Mouse (Mus musculus) liver, embryonic 14.5 days (tissue): ENCODE measurements around the gene Nxnl1. TPM values are rescaled to one million over a fixed set of nuclear protein-coding genes. Genes with fewer than 3 reads are reported as not detected.
"Not testable (repeated sequence)": the region's sequence is repeated elsewhere in the genome, so short reads cannot be mapped to it uniquely, and the experiment has no call there.

Experiments
- ATAC-seq: fragments of 200-750 bp; cut with Nextera tagmentation; 2 replicates; pipeline ENCODE4 v1.8.0; 2017; ENCODE audit warnings: moderate number of reproducible peaks, mild to moderate bottlenecking, moderate library complexity; ENCODE audit not compliant: insufficient read depth
- DNase-seq, 3 experiments: peaks; one replicate each; pipeline ENCODE4 v3.0.0-alpha.2; 2012 to 2013; ENCODE audit warnings: low read depth in 3 of 3, low spot score in 3 of 3
- H3K27ac ChIP-seq: fragments of 300-500 bp; sonication (generic); 2 replicates; pipeline ENCODE4 v1.5.1; 2014; ENCODE audit warnings: moderate library complexity, mild to moderate bottlenecking, control low read depth, inconsistent platforms
- H3K27me3 ChIP-seq: fragments of 300-500 bp; sonication (generic); 2 replicates; pipeline ENCODE4 v1.6.1; 2014; ENCODE audit warnings: mild to moderate bottlenecking, low read length, moderate library complexity; ENCODE audit not compliant: control insufficient read depth, insufficient read depth
- H3K36me3 ChIP-seq: fragments of 300-500 bp; sonication (generic); replicated peaks from 2 replicates; pipeline ENCODE4 v1.6.1; 2014; ENCODE audit warnings: low read depth; ENCODE audit not compliant: control insufficient read depth, insufficient read depth
- H3K4me1 ChIP-seq, 2 experiments: fragments of 200-500 bp in 1 of 2; fragments of 300-500 bp in 1 of 2; sonication (generic) in 1 of 2; replicated peaks; 2 replicates each; pipeline ENCODE4 v1.6.1; 2012 to 2014; ENCODE audit warnings: antibody characterized with exemption in 1 of 2, inconsistent platforms in 1 of 2, low read length in 1 of 2; ENCODE audit not compliant: control insufficient read depth in 2 of 2, insufficient read depth in 2 of 2
- H3K4me2 ChIP-seq: fragments of 300-500 bp; sonication (generic); 2 replicates; pipeline ENCODE4 v1.6.1; 2014; ENCODE audit warnings: low read depth, mild to moderate bottlenecking, control low read depth, moderate library complexity
- H3K4me3 ChIP-seq, 2 experiments: fragments of 200-500 bp in 1 of 2; fragments of 300-500 bp in 1 of 2; sonication (generic) in 1 of 2; 2 replicates each; pipeline ENCODE4 v1.5.1; 2012 to 2014; ENCODE audit warnings: low read depth in 2 of 2, low read length in 2 of 2, mild to moderate bottlenecking in 2 of 2, control low read depth in 1 of 2, inconsistent platforms in 1 of 2, moderate library complexity in 1 of 2; ENCODE audit not compliant: insufficient read depth in 1 of 2
- H3K9ac ChIP-seq: fragments of 300-500 bp; sonication (generic); replicated peaks from 2 replicates; pipeline ENCODE4 v1.6.1; 2014; ENCODE audit warnings: mild to moderate bottlenecking, control low read depth, moderate library complexity
- H3K9me3 ChIP-seq: fragments of 300-500 bp; sonication (generic); 2 replicates; pipeline ENCODE4 v1.6.1; 2016; ENCODE audit warnings: low read length, mixed read lengths; ENCODE audit not compliant: control insufficient read depth
- CTCF ChIP-seq: IDR thresholded peaks from 2 replicates; pipeline ENCODE4 v1.5.1; 2016; ENCODE audit warnings: antibody characterized with exemption, low read depth, control low read depth
- EP300 ChIP-seq: IDR thresholded peaks from 2 replicates; pipeline ENCODE4 v1.6.1; 2016; ENCODE audit warnings: antibody characterized with exemption, low read depth
- WGBS: fragments of 180-500 bp; shearing (Covaris S2); extraction: QIAGEN DNeasy Blood & Tissue Kit; methylation state at CpG from one replicate; pipeline ENCODE4 v1.1.7; 2014; ENCODE audit not compliant: insufficient replicate concordance; 5-methylcytosine and 5-hydroxymethylcytosine counted together
- polyA plus RNA-seq, 2 experiments: library from polyadenylated mRNA; depleted of rRNA in 1 of 2; stranded (reverse) in 1 of 2; unstranded in 1 of 2; fragments of >200 nt; fragmentation: Nextera tagmentation in 1 of 2; extraction: Ambion mirVana in 1 of 2; gene quantifications; 2 replicates each; pipeline versions ENCODE4 v1.2.1 to v1.2.3; 2012 to 2014

Gene Nxnl1
- polyA plus RNA-seq, 2 experiments = 0.06 TPM; not detected in 1

GRCm38 (mm10) chr8:71537028-71537867 is 29.2 kb downstream of the Nxnl1 start, which contains the start of gene Bst2:
TSS of gene Bst2 (minus strand) at chr8:71537456.
- H3K4me3 ChIP-seq = peak within 1 kb of the TSS; percentile 69 to 79
- peak; percentile 35 for TF ChIP-seq CTCF
- no peak for TF ChIP-seq EP300
- H3K36me3 ChIP-seq = no peaks in the 10 kb centered on the region
- 2% methylated on average over 37 of the region's 37 CpGs for WGBS
- peak within 1 kb of the TSS; percentile 55 for H3K27ac ChIP-seq
- H3K4me2 ChIP-seq = peak within 1 kb of the TSS; percentile 65
- H3K4me1 ChIP-seq = peaks cover 8% of the 10 kb centered on the region in 2 experiments
- ATAC-seq (peak; percentile 88), DNase-seq (peak; percentile 88 to 92 (median 88))
- H3K27me3 ChIP-seq = no peaks in the 10 kb centered on the region
- H3K9me3 ChIP-seq = no peaks in the 10 kb centered on the region
- H3K9ac ChIP-seq = peak within 1 kb of the TSS; percentile 78

DNA sequence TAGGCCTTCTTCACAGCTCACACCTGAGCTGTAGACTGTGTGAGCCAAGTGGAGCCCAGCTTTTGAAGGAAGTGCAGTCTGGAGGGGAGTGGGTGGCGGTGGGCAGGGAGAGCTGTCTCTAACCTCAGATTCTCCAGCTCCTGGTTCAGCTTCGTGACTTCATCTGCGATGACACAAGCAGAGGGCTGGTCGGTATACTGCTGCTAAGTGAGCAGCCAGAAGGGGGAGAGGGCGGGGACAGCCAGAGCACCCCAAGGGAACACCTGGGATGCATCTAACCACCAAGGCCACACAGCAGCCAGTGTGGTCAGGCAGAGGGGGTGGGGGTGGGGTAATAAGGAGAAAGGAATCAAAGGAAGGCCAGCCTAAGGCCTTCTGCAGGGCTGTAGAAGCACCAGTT is 30.7 kb downstream of the Nxnl1 start:
- DNase-seq = no peak
- Histone ChIP-seq H3K9ac (no peak overlapping the region), H3K36me3 (no peaks in the 10 kb centered on the region), H3K4me3 (no peak overlapping the region), H3K4me1 (peaks cover 8% of the 10 kb centered on the region in 2 experiments), H3K27ac (no peak overlapping the region), H3K4me2 (peak overlapping the region; percentile 65; the same call in 1 of the 2 replicates), H3K27me3 (no peaks in the 10 kb centered on the region), H3K9me3 (no peaks in the 10 kb centered on the region)
- no peak for TF ChIP-seq CTCF
- no peak for TF ChIP-seq EP300
- WGBS = 63% methylated on average over 5 of the region's 5 CpGs
- no peak for ATAC-seq

GRCm38 (mm10) chr8:71534263-71534810 is 32.1 kb downstream of the Nxnl1 start:
- ATAC-seq (no peak), DNase-seq (no peak)
- 51% methylated on average over 3 of the region's 3 CpGs for WGBS
- no peaks in the 10 kb centered on the region for H3K36me3 ChIP-seq
- H3K27ac ChIP-seq = no peak overlapping the region
- H3K27me3 ChIP-seq = no peaks in the 10 kb centered on the region
- no peak overlapping the region for H3K4me3 ChIP-seq
- H3K9ac ChIP-seq = no peak overlapping the region
- no peaks in the 10 kb centered on the region for H3K9me3 ChIP-seq
- no peak overlapping the region for H3K4me2 ChIP-seq
- no peak for TF ChIP-seq EP300
- TF ChIP-seq CTCF = peak; percentile 15; the same call in 1 of the 2 replicates
- H3K4me1 ChIP-seq = peaks cover 8% of the 10 kb centered on the region in 2 experiments

GRCm38 (mm10) chr8:71530735-71531467 is 35.5 kb downstream of the Nxnl1 start:
- not testable (repeated sequence) for H3K4me3 ChIP-seq, H3K9ac ChIP-seq, H3K27ac ChIP-seq, H3K27me3 ChIP-seq, H3K4me2 ChIP-seq, H3K36me3 ChIP-seq, H3K9me3 ChIP-seq, ATAC-seq, DNase-seq, H3K4me1 ChIP-seq
- WGBS = 51% methylated on average over 5 of the region's 12 CpGs
- TF ChIP-seq CTCF = peak; percentile 43; the same call in 1 of the 2 replicates
